In the genomic region with DNA sequence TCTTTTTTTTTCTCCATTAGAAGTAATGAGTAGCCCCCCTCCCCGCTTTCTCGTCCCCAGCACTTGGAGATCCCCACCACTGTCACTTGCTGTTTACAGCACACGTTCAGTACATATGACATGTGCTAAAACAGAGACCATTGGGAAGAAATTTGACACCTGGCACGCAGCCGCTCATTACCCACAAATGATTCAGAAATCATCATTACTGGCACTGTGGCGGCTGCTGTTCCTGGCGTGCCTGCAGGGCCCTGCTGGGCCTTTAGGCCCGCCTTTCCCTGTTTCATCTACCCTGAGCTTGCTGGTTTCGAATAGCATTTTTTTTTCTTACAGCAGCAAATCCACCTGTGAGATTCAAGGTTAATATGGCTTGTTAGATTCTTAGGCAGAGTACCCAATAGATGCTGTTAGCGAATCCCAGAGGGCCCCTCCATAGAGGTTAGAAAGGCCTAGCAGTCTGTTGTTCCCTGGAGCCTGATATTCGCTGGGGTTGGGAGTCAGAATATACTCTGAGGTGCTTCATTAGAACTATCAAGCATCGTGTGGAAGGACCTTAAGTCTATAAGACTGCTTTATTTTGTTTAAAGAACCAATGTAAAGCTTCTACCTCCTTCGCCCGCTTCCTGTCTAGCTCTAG, we compare ENCODE assay signal across 14 mouse cellular contexts.
DNase-seq lines count a peak whose midpoint lies in the region; ATAC-seq and TF ChIP-seq lines count a peak whose summit lies in the region.
"Had no signal": no experiment of that assay in that cellular context is flagged by ENCODE, and none has a peak within 500 bp of the region (broad histone marks: within the 10 kb centered on the region; RNA-seq: fewer than 3 reads in every experiment).

No protein-coding gene starts in this region.

- H3K36me3 ChIP-seq in hindbrain, embryonic 12.5 days: no peaks in the 10 kb centered on the region
- no peaks in the 10 kb centered on the region for H3K36me3 ChIP-seq in hindbrain, embryonic 11.5 days (ENCODE audit: control insufficient read depth, insufficient read depth, low read length)
- H3K36me3 ChIP-seq in embryonic facial prominence, embryonic 12.5 days: no peaks in the 10 kb centered on the region
- H3K36me3 ChIP-seq in hindbrain, postnatal 0 days (ENCODE audit: insufficient read depth, low read length): no peaks in the 10 kb centered on the region
- H3K36me3 ChIP-seq in thymus, adult 2 months (ENCODE audit: control insufficient read depth, insufficient read depth, low read length): no peaks in the 10 kb centered on the region
- H3K36me3 ChIP-seq: heart, embryonic 12.5 days; limb, embryonic 15.5 days had no signal

- no peak overlapping the region for H3K9ac ChIP-seq in hindbrain, embryonic 12.5 days
- no peak overlapping the region for H3K9ac ChIP-seq in hindbrain, embryonic 11.5 days (ENCODE audit: low read depth, low read length)
- H3K9ac ChIP-seq in embryonic facial prominence, embryonic 12.5 days: no peak overlapping the region
- no peak overlapping the region for H3K9ac ChIP-seq in hindbrain, postnatal 0 days (replicated peaks; ENCODE audit: low read length)
- H3K9ac ChIP-seq: heart, embryonic 12.5 days; limb, embryonic 15.5 days had no signal

- no peaks in the 10 kb centered on the region for H3K9me3 ChIP-seq in hindbrain, embryonic 12.5 days (replicated peaks)
- H3K9me3 ChIP-seq in hindbrain, embryonic 11.5 days (ENCODE audit: control insufficient read depth, low read length): no peaks in the 10 kb centered on the region
- H3K9me3 ChIP-seq in embryonic facial prominence, embryonic 12.5 days: no peaks in the 10 kb centered on the region
- no peaks in the 10 kb centered on the region for H3K9me3 ChIP-seq in hindbrain, postnatal 0 days (ENCODE audit: low read length)
- H3K9me3 ChIP-seq: heart, embryonic 12.5 days; limb, embryonic 15.5 days had no signal

- no peak overlapping the region for H3K27ac ChIP-seq in hindbrain, embryonic 12.5 days
- no peak overlapping the region for H3K27ac ChIP-seq in hindbrain, embryonic 11.5 days (ENCODE audit: low read depth, low read length)
- H3K27ac ChIP-seq in embryonic facial prominence, embryonic 12.5 days: 0 out of 2 replicates have a peak overlapping the region, but pooled peaks have one; percentile 23
- H3K27ac ChIP-seq in hindbrain, postnatal 0 days: 0 out of 2 replicates have a peak overlapping the region, but pooled peaks have one; percentile 2
- no peak overlapping the region for H3K27ac ChIP-seq in thymus, adult 2 months (ENCODE audit: control insufficient read depth, insufficient read depth, low read length)
- H3K27ac ChIP-seq: limb, embryonic 15.5 days had no signal

- 64% methylated on average over 14 of the region's 14 CpGs for WGBS in hindbrain, embryonic 12.5 days
- 77% methylated on average over 14 of the region's 14 CpGs for WGBS in hindbrain, embryonic 11.5 days
- 57% methylated on average over 14 of the region's 14 CpGs for WGBS in embryonic facial prominence, embryonic 12.5 days
- WGBS in hindbrain, postnatal 0 days: 52% methylated on average over 14 of the region's 14 CpGs
- 92% methylated on average over 14 of the region's 14 CpGs for WGBS in thymus, adult 2 months

- no peak for DNase-seq in hindbrain, embryonic 11.5 days (ENCODE audit: low spot score)
- peak; percentile 59 for DNase-seq in brain, adult 2 months (ENCODE audit: low read depth, low spot score)
- peak; percentile 69 for DNase-seq in hindbrain, postnatal 0 days (ENCODE audit: low spot score)
- no peak for DNase-seq in adrenal gland, adult 8-10 months
- no peak for DNase-seq in thymus, adult 2 months
- DNase-seq: kidney, postnatal 4 days; lung, postnatal 10 days had no signal

- peaks cover 5% of the 10 kb centered on the region; the same call in 1 of the 2 replicates for H3K4me1 ChIP-seq in hindbrain, embryonic 12.5 days
- no peaks in the 10 kb centered on the region for H3K4me1 ChIP-seq in hindbrain, embryonic 11.5 days (replicated peaks; ENCODE audit: control insufficient read depth, insufficient read depth, low read length)
- peaks cover 7% of the 10 kb centered on the region for H3K4me1 ChIP-seq in embryonic facial prominence, embryonic 12.5 days
- no peaks in the 10 kb centered on the region for H3K4me1 ChIP-seq in hindbrain, postnatal 0 days (ENCODE audit: insufficient read depth, low read length)
- no peaks in the 10 kb centered on the region for H3K4me1 ChIP-seq in thymus, adult 2 months (replicated peaks; ENCODE audit: control insufficient read depth, insufficient read depth, low read length)
- H3K4me1 ChIP-seq: heart, embryonic 12.5 days had no signal

- no peaks in the 10 kb centered on the region for H3K27me3 ChIP-seq in hindbrain, embryonic 12.5 days
- H3K27me3 ChIP-seq in hindbrain, embryonic 11.5 days (ENCODE audit: control insufficient read depth, insufficient read depth, low read length): no peaks in the 10 kb centered on the region
- no peaks in the 10 kb centered on the region for H3K27me3 ChIP-seq in embryonic facial prominence, embryonic 12.5 days
- H3K27me3 ChIP-seq in hindbrain, postnatal 0 days (ENCODE audit: insufficient read depth, low read length): no peaks in the 10 kb centered on the region
- H3K27me3 ChIP-seq in thymus, adult 2 months (ENCODE audit: control insufficient read depth, insufficient read depth, low read length): no peaks in the 10 kb centered on the region
- H3K27me3 ChIP-seq: CH12.LX; heart, embryonic 12.5 days; limb, embryonic 15.5 days had no signal

- no peak for TF ChIP-seq POLR2A in thymus, adult 2 months (IDR thresholded peaks at IDR 0.05; ENCODE audit: control insufficient read depth, extremely low read depth, insufficient read depth, low read length, poor library complexity)

- TF ChIP-seq CTCF in hindbrain, postnatal 0 days (IDR thresholded peaks at IDR 0.05; ENCODE audit: low read depth): no peak
- TF ChIP-seq CTCF in thymus, adult 2 months (IDR thresholded peaks at IDR 0.05; ENCODE audit: borderline replicate concordance, control insufficient read depth, extremely low read depth, insufficient read depth, low read length, poor library complexity): no peak

- H3K4me3 ChIP-seq in hindbrain, embryonic 12.5 days: no peak overlapping the region
- no peak overlapping the region for H3K4me3 ChIP-seq in hindbrain, embryonic 11.5 days (ENCODE audit: low read depth, low read length)
- no peak overlapping the region for H3K4me3 ChIP-seq in embryonic facial prominence, embryonic 12.5 days
- H3K4me3 ChIP-seq in hindbrain, postnatal 0 days (ENCODE audit: low read length): no peak overlapping the region
- no peak overlapping the region for H3K4me3 ChIP-seq in thymus, adult 2 months (ENCODE audit: control insufficient read depth, insufficient read depth, low read length)
- H3K4me3 ChIP-seq: heart, embryonic 12.5 days; limb, embryonic 15.5 days had no signal

- H3K4me2 ChIP-seq in hindbrain, embryonic 12.5 days (replicated peaks): no peak overlapping the region
- H3K4me2 ChIP-seq in hindbrain, embryonic 11.5 days (replicated peaks; ENCODE audit: low read depth, low read length): no peak overlapping the region
- H3K4me2 ChIP-seq in embryonic facial prominence, embryonic 12.5 days (replicated peaks): no peak overlapping the region
- H3K4me2 ChIP-seq in hindbrain, postnatal 0 days (ENCODE audit: low read depth, low read length): no peak overlapping the region
- H3K4me2 ChIP-seq: heart, embryonic 12.5 days; limb, embryonic 15.5 days had no signal

- ATAC-seq in hindbrain, embryonic 12.5 days (ENCODE audit: low FRiP score): 0 out of 2 replicates have a peak, but pooled peaks have one; percentile 30
- no peak for ATAC-seq in hindbrain, embryonic 11.5 days (ENCODE audit: low FRiP score)
- ATAC-seq in embryonic facial prominence, embryonic 12.5 days (ENCODE audit: insufficient number of reproducible peaks, insufficient read depth, low FRiP score, low TSS enrichment): no peak
- peak; percentile 57 for ATAC-seq in hindbrain, postnatal 0 days
- no peak for ATAC-seq in activated CD4-positive, CD25-positive, alpha-beta regulatory T cell, adult 4 months
- ATAC-seq: inflammation-experienced regulatory T-cells, adult 6 months had no signal

Comparison
In these comparisons a context has a peak if more than half of its experiments do, and no peak if none do; other contexts are left out.
1. ATAC-seq: peak in hindbrain, embryonic 12.5 days (single experiment) and hindbrain, postnatal 0 days (single experiment); none in hindbrain, embryonic 11.5 days (single experiment), embryonic facial prominence, embryonic 12.5 days (single experiment) and activated CD4-positive, CD25-positive, alpha-beta regulatory T cell, adult 4 months (single experiment).
2. H3K27ac ChIP-seq: peak in embryonic facial prominence, embryonic 12.5 days (single experiment) and hindbrain, postnatal 0 days (single experiment); none in hindbrain, embryonic 12.5 days (single experiment), hindbrain, embryonic 11.5 days (single experiment) and thymus, adult 2 months (single experiment).
3. DNase-seq: peak in brain, adult 2 months (single experiment) and hindbrain, postnatal 0 days (single experiment); none in hindbrain, embryonic 11.5 days (single experiment), adrenal gland, adult 8-10 months (single experiment) and thymus, adult 2 months (single experiment).